Mouse (Mus musculus) stomach, embryonic 15.5 days (tissue): ENCODE results near the gene Stac3. TPM values are rescaled to one million over a fixed set of nuclear protein-coding genes. Genes with fewer than 3 reads are reported as not detected.

Experiments used
- ATAC-seq: fragments of 200-750 bp; cut with Nextera tagmentation; 2 replicates; pipeline ENCODE4 v1.8.0; 2017; ENCODE audit warnings: low read depth, moderate number of reproducible peaks, moderate TSS enrichment; ENCODE audit not compliant: insufficient read depth, low FRiP score
- H3K27ac ChIP-seq: fragments of 300-500 bp; sonication (generic); 2 replicates; pipeline ENCODE4 v1.5.1; 2015; ENCODE audit warnings: mild to moderate bottlenecking, inconsistent platforms
- H3K27me3 ChIP-seq: fragments of 300-500 bp; sonication (generic); replicated peaks from 2 replicates; pipeline ENCODE4 v1.6.1; 2015; ENCODE audit warnings: inconsistent platforms
- H3K36me3 ChIP-seq: fragments of 300-500 bp; sonication (generic); 2 replicates; pipeline ENCODE4 v1.6.1; 2015; ENCODE audit warnings: inconsistent platforms
- H3K4me1 ChIP-seq: fragments of 300-500 bp; sonication (generic); 2 replicates; pipeline ENCODE4 v1.6.1; 2015; ENCODE audit warnings: inconsistent platforms
- H3K4me2 ChIP-seq: fragments of 300-500 bp; sonication (generic); 2 replicates; pipeline ENCODE4 v1.6.1; 2015; ENCODE audit warnings: mild to moderate bottlenecking, inconsistent platforms
- H3K4me3 ChIP-seq: fragments of 300-500 bp; sonication (generic); replicated peaks from 2 replicates; pipeline ENCODE4 v1.5.1; 2015; ENCODE audit warnings: inconsistent platforms
- H3K9ac ChIP-seq: fragments of 300-500 bp; sonication (generic); 2 replicates; pipeline ENCODE4 v1.6.1; 2015; ENCODE audit warnings: inconsistent platforms
- H3K9me3 ChIP-seq: fragments of 300-500 bp; sonication (generic); 2 replicates; pipeline ENCODE4 v1.6.1; 2016; ENCODE audit warnings: inconsistent platforms
- WGBS: fragments of 180-500 bp; shearing (Covaris S2); methylation state at CpG from one replicate; pipeline ENCODE4 v1.1.7; 2015; 5-methylcytosine and 5-hydroxymethylcytosine counted together
- polyA plus RNA-seq: library from polyadenylated mRNA; unstranded; fragments of >200 nt; fragmentation: Nextera tagmentation; extraction: Ambion mirVana; gene quantifications from 2 replicates; pipeline ENCODE4 v1.2.1, GENCODE M21; 2015

Gene Stac3
- polyA plus RNA-seq, 1 experiment from 2014 or later: 0.92 TPM

GRCm38 (mm10) chr10:127488856-127489255 is 12.6 kb upstream of the Stac3 start:
- no peak for ATAC-seq
- Histone ChIP-seq H3K4me3 (no peak overlapping the region), H3K4me2 (no peak overlapping the region), H3K9ac (no peak overlapping the region), H3K36me3 (peaks cover 41% of the 10 kb centered on the region), H3K27ac (no peak overlapping the region), H3K27me3 (no peaks in the 10 kb centered on the region), H3K9me3 (no peaks in the 10 kb centered on the region), H3K4me1 (no peaks in the 10 kb centered on the region)
- 92% methylated on average over 7 of the region's 7 CpGs for WGBS

DNA sequence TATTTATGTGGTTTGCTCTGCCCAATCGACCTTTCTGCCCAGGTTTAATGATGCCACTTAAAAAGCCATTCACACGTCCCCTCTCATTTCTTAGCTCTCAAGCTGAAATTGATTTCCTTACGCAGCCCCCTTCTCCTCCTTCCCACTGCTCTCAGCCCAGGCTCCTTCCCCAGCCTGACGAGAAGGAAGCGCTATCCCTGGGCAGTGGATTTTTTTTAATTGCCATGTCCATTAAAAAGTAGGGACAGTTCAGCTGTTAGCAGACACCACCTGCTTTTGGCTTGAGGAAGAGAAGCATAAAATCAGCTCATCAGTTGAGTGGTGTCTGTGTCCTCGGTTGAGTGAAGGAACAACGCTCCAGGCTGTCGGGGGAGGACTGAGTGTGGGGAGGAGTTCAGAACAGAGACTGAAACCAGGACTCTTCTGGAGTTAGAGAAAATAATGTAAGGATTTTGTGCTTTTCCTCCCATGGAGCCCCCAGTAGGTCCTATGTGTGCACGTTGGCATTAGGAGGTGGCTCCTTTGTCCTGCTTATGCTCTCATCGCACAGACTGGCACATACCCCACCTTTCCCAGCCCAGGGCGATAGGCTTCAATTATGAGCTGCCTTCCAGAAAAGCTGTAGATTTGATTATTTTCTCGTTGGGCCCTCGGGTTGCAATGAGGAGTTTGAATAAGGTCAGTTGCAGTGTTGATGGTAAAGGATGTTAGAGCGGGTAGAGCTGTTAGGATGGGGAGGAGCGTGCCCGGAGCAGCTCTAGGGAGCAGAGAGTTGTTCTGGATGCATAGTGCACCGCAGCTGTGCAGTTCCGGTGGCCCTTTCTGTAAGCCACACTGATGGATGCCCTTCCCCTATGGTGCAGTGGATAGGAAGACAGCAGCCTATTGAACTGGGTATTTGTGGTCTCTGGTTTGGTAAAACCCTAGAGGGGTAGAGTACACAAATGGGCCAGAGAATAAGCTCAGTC is 11.0 kb upstream of the Stac3 start:
- WGBS: 88% methylated on average over 18 of the region's 18 CpGs
- no peaks in the 10 kb centered on the region for H3K27me3 ChIP-seq
- no peak for ATAC-seq
- no peaks in the 10 kb centered on the region for H3K4me1 ChIP-seq
- H3K36me3 ChIP-seq: peaks cover 46% of the 10 kb centered on the region
- H3K9me3 ChIP-seq: no peaks in the 10 kb centered on the region
- H3K27ac ChIP-seq: no peak overlapping the region
- no peak overlapping the region for H3K4me2 ChIP-seq
- H3K4me3 ChIP-seq: no peak overlapping the region
- H3K9ac ChIP-seq: no peak overlapping the region

GRCm38 (mm10) chr10:127491128-127491512 is 10.4 kb upstream of the Stac3 start:
- ATAC-seq: no peak
- Histone ChIP-seq H3K9ac (no peak overlapping the region), H3K4me3 (no peak overlapping the region), H3K4me2 (no peak overlapping the region), H3K27me3 (no peaks in the 10 kb centered on the region), H3K36me3 (peaks cover 44% of the 10 kb centered on the region), H3K27ac (no peak overlapping the region), H3K9me3 (no peaks in the 10 kb centered on the region), H3K4me1 (no peaks in the 10 kb centered on the region)
- 79% methylated on average over 8 of the region's 8 CpGs for WGBS

- Histone ChIP-seq H3K4me3 (no peak overlapping the region), H3K9ac (no peak overlapping the region), H3K27me3 (no peaks in the 10 kb centered on the region), H3K4me2 (no peak overlapping the region), H3K36me3 (peaks cover 47% of the 10 kb centered on the region), H3K27ac (no peak overlapping the region), H3K4me1 (no peaks in the 10 kb centered on the region), H3K9me3 (no peaks in the 10 kb centered on the region)
- WGBS: 82% methylated on average over 3 of the region's 3 CpGs
- no peak for ATAC-seq
Measured at GRCm38 (mm10) chr10:127492118-127492517, 9.4 kb upstream of the Stac3 start.

- H3K4me2 ChIP-seq: no peak overlapping the region
- no peaks in the 10 kb centered on the region for H3K4me1 ChIP-seq
- H3K27ac ChIP-seq: no peak overlapping the region
- WGBS: 95% methylated on average over 3 of the region's 3 CpGs
- peaks cover 41% of the 10 kb centered on the region for H3K36me3 ChIP-seq
- no peak for ATAC-seq
- no peak overlapping the region for H3K9ac ChIP-seq
- no peaks in the 10 kb centered on the region for H3K27me3 ChIP-seq
- no peak overlapping the region for H3K4me3 ChIP-seq
- H3K9me3 ChIP-seq: no peaks in the 10 kb centered on the region
Measured at GRCm38 (mm10) chr10:127496156-127496555, 5.3 kb upstream of the Stac3 start.

DNA sequence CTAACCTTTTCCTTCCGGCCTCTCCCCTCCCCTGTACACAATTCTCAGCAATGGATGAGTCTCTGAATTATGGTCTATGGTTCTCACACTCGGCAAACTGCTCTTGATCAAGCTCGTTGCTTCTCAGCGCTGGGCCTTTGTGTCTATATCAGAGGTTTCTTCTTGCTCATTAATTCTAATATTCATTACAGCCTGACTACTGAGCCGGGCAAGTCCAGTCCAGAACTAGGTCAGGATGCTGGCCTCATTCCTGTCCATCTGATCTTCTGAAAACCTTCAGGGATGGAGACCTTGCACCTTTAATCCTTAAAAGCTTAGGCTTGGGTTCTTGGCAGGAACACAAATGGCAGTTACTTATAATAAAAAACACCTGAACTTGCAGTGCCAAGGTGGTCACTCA is 2.0 kb upstream of the Stac3 start:
- no peak overlapping the region for H3K4me2 ChIP-seq
- H3K4me1 ChIP-seq: no peaks in the 10 kb centered on the region
- H3K9ac ChIP-seq: no peak overlapping the region
- no peaks in the 10 kb centered on the region for H3K9me3 ChIP-seq
- no peak for ATAC-seq
- 81% methylated on average over 5 of the region's 5 CpGs for WGBS
- no peaks in the 10 kb centered on the region for H3K27me3 ChIP-seq
- H3K4me3 ChIP-seq: no peak overlapping the region
- H3K27ac ChIP-seq: no peak overlapping the region
- peaks cover 20% of the 10 kb centered on the region for H3K36me3 ChIP-seq

- no peaks in the 10 kb centered on the region for H3K27me3 ChIP-seq
- H3K9me3 ChIP-seq: no peaks in the 10 kb centered on the region
- H3K9ac ChIP-seq: no peak overlapping the region
- H3K4me1 ChIP-seq: no peaks in the 10 kb centered on the region
- H3K36me3 ChIP-seq: peaks cover 15% of the 10 kb centered on the region
- no peak for ATAC-seq
- H3K4me3 ChIP-seq: no peak overlapping the region
- no peak overlapping the region for H3K4me2 ChIP-seq
- WGBS: 75% methylated on average over 4 of the region's 4 CpGs
- H3K27ac ChIP-seq: no peak overlapping the region
Measured at GRCm38 (mm10) chr10:127500042-127500441, 1.4 kb upstream of the Stac3 start.

DNA sequence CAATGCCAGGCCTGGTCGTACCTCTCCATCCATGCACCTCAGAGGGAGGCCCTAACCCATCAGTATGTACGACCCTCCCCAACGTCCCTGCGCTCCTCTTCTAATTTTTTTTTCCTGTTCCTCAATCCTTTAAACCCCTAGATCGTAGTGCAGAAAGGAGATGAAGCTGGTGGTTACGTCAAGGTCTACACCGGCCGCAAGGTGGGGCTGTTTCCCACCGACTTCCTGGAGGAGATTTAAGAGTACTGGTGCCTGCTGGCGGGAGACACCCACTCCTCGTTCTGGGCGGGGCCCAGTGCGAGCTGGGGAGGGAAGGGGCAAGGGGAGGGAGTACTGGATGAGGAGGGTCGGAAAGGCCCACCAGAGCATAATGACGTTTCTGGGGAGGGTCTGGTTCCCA is 6.8 kb downstream of the Stac3 start:
- Histone ChIP-seq H3K27ac (no peak overlapping the region), H3K4me3 (0 out of 2 replicates have a peak overlapping the region, but pooled peaks have one; percentile 13), H3K9me3 (no peaks in the 10 kb centered on the region), H3K9ac (no peak overlapping the region), H3K27me3 (peaks cover 54% of the 10 kb centered on the region), H3K36me3 (no peaks in the 10 kb centered on the region), H3K4me1 (peaks cover 41% of the 10 kb centered on the region), H3K4me2 (peak overlapping the region; percentile 83)
- 4% methylated on average over 15 of the region's 15 CpGs for WGBS
- ATAC-seq: no peak

GRCm38 (mm10) chr10:127509051-127509836 is 7.8 kb downstream of the Stac3 start:
- no peaks in the 10 kb centered on the region for H3K9me3 ChIP-seq
- peak; percentile 12 for ATAC-seq
- no peak overlapping the region for H3K9ac ChIP-seq
- 1% methylated on average over 35 of the region's 35 CpGs for WGBS
- peak overlapping the region; percentile 39 for H3K4me3 ChIP-seq
- H3K27ac ChIP-seq: 0 out of 2 replicates have a peak overlapping the region, but pooled peaks have one; percentile 16
- no peaks in the 10 kb centered on the region for H3K36me3 ChIP-seq
- peaks cover 64% of the 10 kb centered on the region for H3K27me3 ChIP-seq
- H3K4me2 ChIP-seq: peak overlapping the region; percentile 83
- peaks cover 51% of the 10 kb centered on the region for H3K4me1 ChIP-seq

DNA sequence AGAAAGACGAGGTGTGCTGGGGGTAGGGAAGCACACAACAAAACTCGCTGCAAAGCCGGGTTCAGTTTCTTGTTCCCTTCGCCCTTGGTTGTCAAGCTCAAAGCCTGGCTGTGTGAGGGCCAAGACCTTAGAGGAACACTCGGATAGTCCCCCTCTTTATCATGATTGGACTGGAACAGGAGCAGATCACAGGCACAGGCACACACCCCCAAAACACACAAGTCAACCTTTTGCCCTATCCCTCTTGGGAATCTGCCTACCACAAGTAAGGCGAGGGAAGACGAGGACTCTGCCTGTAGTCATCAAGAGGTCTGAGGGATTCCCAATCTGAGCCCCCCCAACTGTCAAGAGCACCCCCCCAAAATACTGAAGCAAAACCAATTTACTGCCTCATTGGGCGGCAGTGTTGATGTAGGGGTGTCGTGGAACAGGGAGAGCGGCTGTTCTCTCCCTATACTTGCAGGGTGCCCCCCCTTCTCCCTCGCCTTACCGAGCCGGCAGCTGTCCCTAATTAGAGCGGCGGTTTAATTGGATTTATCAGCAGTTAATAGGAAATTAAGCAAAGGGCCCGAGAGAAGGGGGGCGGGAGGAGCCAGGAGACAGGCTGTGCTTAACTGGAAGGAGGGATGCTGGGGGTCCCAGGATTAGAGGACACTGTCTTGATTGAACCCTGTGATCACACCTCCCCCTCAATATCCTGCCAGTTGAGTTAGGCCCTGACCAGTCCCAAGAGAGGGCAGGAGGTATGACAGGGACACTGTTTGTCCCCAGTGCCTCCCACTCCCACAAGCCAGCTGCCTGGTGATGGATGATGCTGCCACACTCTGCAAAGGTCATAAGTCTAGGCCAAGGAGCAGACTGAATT is 8.6 kb downstream of the Stac3 start:
- Histone ChIP-seq H3K4me2 (peak overlapping the region; percentile 83), H3K27me3 (peaks cover 69% of the 10 kb centered on the region), H3K27ac (peak overlapping the region; percentile 16; the same call in 1 of the 2 replicates), H3K9me3 (no peaks in the 10 kb centered on the region), H3K36me3 (no peaks in the 10 kb centered on the region), H3K4me3 (peak overlapping the region; percentile 39), H3K9ac (no peak overlapping the region), H3K4me1 (peaks cover 59% of the 10 kb centered on the region)
- no peak for ATAC-seq
- WGBS: 25% methylated on average over 17 of the region's 17 CpGs

- H3K4me1 ChIP-seq: peaks cover 67% of the 10 kb centered on the region
- no peaks in the 10 kb centered on the region for H3K36me3 ChIP-seq
- H3K4me3 ChIP-seq: no peak overlapping the region
- no peak overlapping the region for H3K9ac ChIP-seq
- no peaks in the 10 kb centered on the region for H3K9me3 ChIP-seq
- no peak for ATAC-seq
- peaks cover 69% of the 10 kb centered on the region for H3K27me3 ChIP-seq
- 20% methylated on average over 11 of the region's 11 CpGs for WGBS
- H3K4me2 ChIP-seq: peak overlapping the region; percentile 94
- H3K27ac ChIP-seq: no peak overlapping the region
Measured at GRCm38 (mm10) chr10:127510895-127511617, 9.6 kb downstream of the Stac3 start.
